Mouse (Mus musculus): ENCODE measurements around the gene Scaf8. TPM values are rescaled to one million over a fixed set of nuclear protein-coding genes. Genes with fewer than 3 reads are reported as not detected.

Gene Scaf8
- total and polyA plus RNA-seq, 3 experiments = 23.9 to 47.3 (median 30.7) TPM

DNA sequence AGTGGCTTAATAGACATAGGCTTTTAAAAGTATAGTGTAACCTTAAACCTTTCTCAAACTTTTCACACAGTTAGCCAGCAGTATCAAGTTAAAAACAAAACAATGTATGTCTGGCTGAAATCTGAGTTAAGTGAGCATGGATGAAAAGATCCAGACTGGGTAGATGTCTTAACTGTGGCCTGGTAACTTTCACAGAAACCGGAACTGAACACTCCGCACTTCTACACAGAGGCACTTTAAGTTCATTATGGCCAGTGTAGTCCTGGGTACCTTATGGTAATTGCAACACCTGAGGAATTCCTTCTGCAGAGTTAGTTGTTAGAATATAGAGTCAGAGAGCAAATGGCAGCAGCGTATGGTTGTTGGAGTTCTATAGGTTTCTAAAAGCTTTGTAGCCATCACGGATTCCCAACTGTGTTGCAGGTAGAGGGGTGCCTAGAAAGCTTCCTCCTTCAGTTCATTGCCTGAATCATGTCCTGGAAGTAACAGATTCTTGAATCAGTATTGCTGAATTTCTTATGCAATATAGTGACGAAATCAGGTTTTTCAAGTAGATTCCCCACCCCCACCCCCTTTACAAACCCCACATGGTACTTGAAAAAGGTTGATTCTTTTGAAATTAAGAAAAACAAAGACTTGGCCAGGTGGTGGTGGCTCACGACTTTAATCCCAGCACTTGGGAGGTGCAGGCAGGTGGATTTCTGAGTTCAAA is 92.9 kb downstream of the Scaf8 start:
- Histone ChIP-seq H3K9ac (ENCODE audit: insufficient read depth, low read depth) (no peak overlapping the region), H3K4me1 (ENCODE audit: control insufficient read depth in 1 of 2, insufficient read depth in 2 of 2) (peaks cover 15 to 39% of the 10 kb centered on the region in 2 experiments), H3K27me3 (replicated peaks) (no peaks in the 10 kb centered on the region), H3K4me3 (replicated peaks in 1 of 3; ENCODE audit: low read depth in 2 of 3, low read length in 2 of 3, poor library complexity in 1 of 3) (no peak overlapping the region), H3K79me2 (replicated peaks; ENCODE audit: control insufficient read depth, extremely low read depth, insufficient read depth, poor library complexity, severe bottlenecking) (peaks cover 22% of the 10 kb centered on the region), H3K27ac (ENCODE audit: insufficient read depth, low read depth) (no peak overlapping the region), H3K36me3 (replicated peaks in 1 of 2; ENCODE audit: control insufficient read depth in 1 of 2, insufficient read depth in 1 of 2, low read length in 1 of 2) (peaks cover 22 to 75% of the 10 kb centered on the region in 2 experiments), H3K4me2 (ENCODE audit: insufficient read depth, low read depth, poor library complexity, severe bottlenecking) (no peak overlapping the region), H3K9me3 (replicated peaks; ENCODE audit: low read length) (no peaks in the 10 kb centered on the region)
- dilution Hi-C loops (cut with MboI; ENCODE audit: extremely low pct_ligation_motif_present, extremely low pct_unique_long_range_greater_than_20kb, low sequenced_read_pairs) = no loop called here
- TF ChIP-seq JUND (conservative IDR thresholded peaks at IDR 0.05; ENCODE audit: low read depth, low read length) (no peak), ZNF384 (IDR thresholded peaks at IDR 0.05; ENCODE audit: low read depth, low read length) (no peak), ZC3H11A (IDR thresholded peaks at IDR 0.05; ENCODE audit: low read depth, low read length) (no peak)
- DNase-seq (ENCODE audit: extremely low read depth) = no peak
- in situ Hi-C loops (cut with MboI; ENCODE audit: low pct_ligation_motif_present, low pct_unique_long_range_greater_than_20kb, low sequenced_read_pairs) = no loop called here

DNA sequence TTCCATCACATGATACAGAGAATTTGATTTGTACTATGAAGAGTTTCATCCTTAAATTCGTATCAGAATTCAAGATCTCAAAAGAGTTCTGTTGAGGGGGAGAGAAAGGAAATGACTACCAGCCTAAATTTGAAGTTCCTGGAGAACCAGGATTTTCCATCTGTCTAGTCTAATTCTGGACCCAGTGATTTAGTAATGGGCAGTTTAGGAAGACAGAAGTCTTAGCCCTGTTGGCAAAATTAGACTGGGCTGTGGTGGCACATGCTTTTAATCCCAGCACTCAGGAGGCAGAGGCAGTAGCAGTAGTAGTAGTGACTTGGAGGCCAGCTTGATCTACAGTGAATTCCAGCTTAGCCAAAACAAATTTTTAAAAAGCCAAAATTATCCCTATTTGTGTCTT is 93.7 kb downstream of the Scaf8 start:
- TF ChIP-seq NELFE (IDR thresholded peaks at IDR 0.05; ENCODE audit: low read depth, low read length) (no peak), MAX (IDR thresholded peaks at IDR 0.05; ENCODE audit: low read length) (no peak), NRF1 (IDR thresholded peaks at IDR 0.05; ENCODE audit: low read depth, low read length) (no peak), IRF4 (IDR thresholded peaks at IDR 0.05; ENCODE audit: low read depth, low read length) (no peak), EP300 (IDR thresholded peaks at IDR 0.05; ENCODE audit: low read length) (no peak), JUN (IDR thresholded peaks at IDR 0.05; ENCODE audit: insufficient read depth, low read depth, low read length) (no peak), E2F4 (IDR thresholded peaks at IDR 0.05; ENCODE audit: insufficient replicate concordance, low read depth, low read length) (no peak), ELF1 (IDR thresholded peaks at IDR 0.05; ENCODE audit: low read depth, low read length) (no peak), TBP (conservative IDR thresholded peaks at IDR 0.05; ENCODE audit: low read depth, low read length) (no peak), POLR2AphosphoS2 (IDR thresholded peaks at IDR 0.05; ENCODE audit: low read depth, low read length) (no peak), ZMIZ1 (IDR thresholded peaks at IDR 0.05; ENCODE audit: low read depth, low read length) (no peak), MEF2A (IDR thresholded peaks at IDR 0.05; ENCODE audit: borderline replicate concordance, low read depth, low read length) (no peak), ETS1 (conservative IDR thresholded peaks at IDR 0.05; ENCODE audit: low read depth, low read length) (no peak), SIN3A (IDR thresholded peaks at IDR 0.05; ENCODE audit: low read length) (no peak), KAT2A (IDR thresholded peaks at IDR 0.05; ENCODE audit: insufficient replicate concordance, low read length) (no peak), RCOR1 (conservative IDR thresholded peaks at IDR 0.05; ENCODE audit: low read depth, low read length) (no peak), USF2 (conservative IDR thresholded peaks at IDR 0.05; ENCODE audit: low read depth, low read length) (no peak), UBTF (IDR thresholded peaks at IDR 0.05; ENCODE audit: low read depth, low read length) (no peak), JUND (conservative IDR thresholded peaks at IDR 0.05; ENCODE audit: low read depth, low read length) (no peak), HCFC1 (IDR thresholded peaks at IDR 0.05; ENCODE audit: low read depth, low read length) (no peak)
- Histone ChIP-seq H3K79me2 (replicated peaks; ENCODE audit: control insufficient read depth, extremely low read depth, insufficient read depth, poor library complexity, severe bottlenecking) (peaks cover 15% of the 10 kb centered on the region), H3K36me3 (replicated peaks in 1 of 2; ENCODE audit: control insufficient read depth in 1 of 2, insufficient read depth in 1 of 2, low read length in 1 of 2) (peaks cover 29 to 79% of the 10 kb centered on the region in 2 experiments)

More for the DNA sequence above, 93.7 kb downstream of the Scaf8 start:
- no peaks in the 10 kb centered on the region for H3K9me3 ChIP-seq (replicated peaks; ENCODE audit: low read length)
- no peak overlapping the region for H3K9ac ChIP-seq (ENCODE audit: insufficient read depth, low read depth)
- H3K4me2 ChIP-seq (ENCODE audit: insufficient read depth, low read depth, poor library complexity, severe bottlenecking) = no peak overlapping the region
- no peaks in the 10 kb centered on the region for H3K27me3 ChIP-seq (replicated peaks)
- no peak overlapping the region for H3K27ac ChIP-seq (ENCODE audit: insufficient read depth, low read depth)
- H3K4me3 ChIP-seq (replicated peaks in 1 of 3; ENCODE audit: low read depth in 2 of 3, low read length in 2 of 3, poor library complexity in 1 of 3) = no peak overlapping the region
- peaks cover 11 to 31% of the 10 kb centered on the region in 2 experiments for H3K4me1 ChIP-seq (ENCODE audit: control insufficient read depth in 1 of 2, insufficient read depth in 2 of 2)
- DNase-seq (ENCODE audit: extremely low read depth) = no peak
- in situ Hi-C loops (cut with MboI; ENCODE audit: low pct_ligation_motif_present, low pct_unique_long_range_greater_than_20kb, low sequenced_read_pairs) = no loop called here
- dilution Hi-C loops (cut with MboI; ENCODE audit: extremely low pct_ligation_motif_present, extremely low pct_unique_long_range_greater_than_20kb, low sequenced_read_pairs) = no loop called here
